Mouse (Mus musculus) right cerebral cortex, postnatal 10 days (tissue): ENCODE data around the gene Nectin1.
A peak's percentile ranks its signal among the peaks of the same experiment; 100 is the strongest.

Source experiments
- DNase-seq, 2 experiments: peaks; one replicate each; pipeline ENCODE4 v3.0.0; 2021; ENCODE audit warnings: low spot score in 2 of 2

Gene Nectin1

DNA sequence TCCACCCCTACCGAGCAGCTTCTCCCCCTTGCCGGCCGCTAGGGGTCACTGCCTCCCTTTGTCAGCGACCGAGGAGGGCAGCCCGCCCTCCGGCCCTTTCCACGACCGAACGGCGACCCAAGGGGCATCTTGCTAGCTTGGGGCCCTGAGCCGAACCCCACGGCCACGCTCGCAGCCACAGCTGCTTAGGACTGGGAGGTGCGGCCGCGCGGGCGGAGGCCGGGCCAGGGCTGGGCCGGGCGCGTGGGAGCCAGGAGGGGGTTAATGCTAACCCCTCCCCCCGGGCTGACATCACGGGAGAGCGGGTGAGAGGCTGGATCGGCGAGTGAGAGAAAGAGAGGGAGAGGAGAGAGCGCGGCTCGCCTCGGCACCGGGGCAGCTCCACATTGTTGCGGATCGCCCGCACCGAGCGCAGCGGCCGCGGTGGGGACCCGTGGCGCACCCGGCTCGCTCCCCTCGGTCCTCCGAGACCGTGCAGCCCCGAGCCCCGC, at the start of gene Nectin1:
TSS of gene Nectin1 (plus strand) at position 338 of the 491 bp plus-strand sequence.
- DNase-seq, result peak; percentile 91 to 92

DNA sequence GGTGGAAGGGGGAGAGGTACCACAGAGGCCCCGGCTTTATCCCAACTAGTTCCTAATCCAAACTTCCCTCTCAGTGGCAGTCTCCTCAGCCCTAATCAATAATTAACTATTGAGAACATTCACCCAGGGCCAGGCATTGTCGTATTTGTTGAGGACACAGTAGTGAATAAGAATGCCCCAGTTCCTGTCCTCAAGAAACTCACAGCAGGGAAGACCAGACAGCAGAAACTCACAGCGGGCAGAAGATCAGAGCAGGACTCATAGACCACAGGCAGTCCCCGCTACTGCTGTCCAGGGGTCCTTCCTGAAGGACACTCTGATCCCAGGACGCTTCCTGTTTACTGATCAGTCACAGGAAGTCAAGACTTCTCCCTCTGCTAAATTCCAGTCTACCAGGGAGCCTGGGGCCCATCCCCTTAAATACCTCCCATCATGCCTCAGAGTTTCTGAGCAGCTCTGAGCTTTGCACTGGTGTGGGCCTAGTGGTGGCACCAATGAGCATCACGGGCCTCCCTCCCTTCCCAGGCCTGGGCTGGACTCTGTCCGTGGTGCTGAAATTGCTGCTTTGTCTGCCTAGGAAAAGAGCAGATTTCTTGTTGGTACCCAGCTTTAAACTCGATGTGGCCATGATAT, 45.6 kb upstream of the Nectin1 start:
- DNase-seq, result peak in 1 of 2 experiments; percentile 50

DNA sequence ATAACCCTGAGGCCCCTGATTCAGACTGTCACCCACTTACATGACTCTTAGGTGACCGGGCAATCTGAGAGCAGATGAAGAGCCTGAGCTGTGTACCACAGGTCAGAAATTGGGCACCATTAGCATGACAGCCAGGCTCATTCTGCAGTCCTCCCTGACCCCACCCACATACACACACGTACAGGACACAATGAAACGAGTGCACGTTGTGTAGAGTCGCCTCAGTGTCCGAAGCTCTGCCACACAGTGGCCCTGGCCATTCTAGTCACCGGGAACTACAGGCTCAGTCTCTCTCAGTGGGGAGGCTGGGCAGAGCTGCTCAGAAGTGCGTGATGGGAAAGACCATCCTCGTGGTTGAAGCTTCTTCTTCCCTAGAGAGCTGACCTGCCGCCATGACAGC, 44.9 kb upstream of the Nectin1 start:
- DNase-seq, result no peak

DNA sequence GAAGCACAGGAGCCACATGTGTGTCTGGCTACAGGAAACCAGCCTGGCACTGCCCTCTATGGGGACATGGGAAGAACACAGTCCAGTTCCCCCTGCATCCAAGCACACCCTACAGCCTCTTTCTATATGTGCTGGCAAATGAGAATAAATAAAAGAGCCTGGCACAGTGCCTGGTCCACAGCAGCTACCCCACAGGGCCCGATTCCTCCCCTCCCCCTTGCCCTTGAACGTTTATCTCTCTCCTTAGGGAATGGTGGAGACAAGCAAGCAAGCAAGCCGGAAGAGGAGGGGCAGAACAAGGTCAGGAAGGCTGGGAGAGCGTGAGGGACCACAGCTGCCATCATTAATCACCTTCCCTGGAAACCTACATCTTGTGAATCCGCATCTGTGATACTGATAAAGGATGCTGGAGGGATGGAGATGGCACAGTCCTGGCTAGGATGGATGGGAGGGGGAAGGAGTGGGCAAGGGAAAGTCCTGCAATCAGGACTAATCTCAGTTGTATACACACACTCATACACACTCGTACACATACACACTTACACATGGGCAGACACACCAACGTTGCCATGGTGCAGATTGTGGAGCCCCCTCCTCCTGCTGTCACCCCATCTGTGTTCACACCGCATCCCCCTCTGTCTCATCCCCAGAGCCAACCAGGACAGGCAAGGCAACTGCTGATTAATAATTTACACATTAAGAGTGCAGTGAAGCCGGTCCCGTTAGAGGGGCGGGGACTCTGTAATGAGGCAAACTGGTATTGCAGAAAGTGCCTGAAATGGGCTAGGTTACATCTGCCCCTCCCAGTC, 44.2 kb upstream of the Nectin1 start:
- DNase-seq, result peak; percentile 52 to 53

DNA sequence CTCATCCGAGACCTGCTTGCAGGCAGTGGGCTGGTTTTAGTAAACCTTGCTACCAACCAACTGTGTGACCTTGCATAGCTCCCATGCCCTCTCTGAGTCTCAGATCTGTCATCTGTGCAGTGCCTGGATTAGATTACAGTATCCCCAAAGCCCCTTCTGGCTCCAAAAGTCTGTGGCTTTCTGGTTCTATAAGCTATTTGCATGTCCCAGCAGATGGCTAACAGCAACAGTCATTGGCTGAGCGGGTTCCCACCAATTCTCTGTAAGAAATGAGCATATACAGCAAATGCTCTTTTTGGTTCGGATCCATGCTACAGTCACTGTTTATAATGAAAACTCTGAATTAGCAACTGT, 43.6 kb upstream of the Nectin1 start:
- peak in 1 of 2 experiments; percentile 68 for DNase-seq

DNA sequence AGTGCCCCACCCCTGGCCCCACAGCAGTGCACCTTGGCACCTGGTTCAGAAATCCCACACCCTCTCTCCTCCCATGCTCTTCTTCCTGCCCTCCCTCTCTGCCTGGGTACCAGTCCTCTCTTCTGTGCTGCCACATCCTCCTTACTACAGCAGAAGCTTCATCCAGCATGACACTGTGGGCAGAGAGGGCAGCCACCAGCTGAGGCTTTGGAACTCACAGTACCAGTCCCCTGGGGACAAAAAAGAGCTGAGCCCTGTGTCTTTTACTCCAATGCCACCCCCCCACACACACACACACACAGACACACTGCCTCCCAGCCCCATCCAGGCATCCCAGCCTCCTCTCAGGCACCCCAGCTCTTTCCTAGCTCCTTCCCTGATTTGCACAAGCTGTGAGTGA, 42.0 kb upstream of the Nectin1 start:
- DNase-seq, result no peak

DNA sequence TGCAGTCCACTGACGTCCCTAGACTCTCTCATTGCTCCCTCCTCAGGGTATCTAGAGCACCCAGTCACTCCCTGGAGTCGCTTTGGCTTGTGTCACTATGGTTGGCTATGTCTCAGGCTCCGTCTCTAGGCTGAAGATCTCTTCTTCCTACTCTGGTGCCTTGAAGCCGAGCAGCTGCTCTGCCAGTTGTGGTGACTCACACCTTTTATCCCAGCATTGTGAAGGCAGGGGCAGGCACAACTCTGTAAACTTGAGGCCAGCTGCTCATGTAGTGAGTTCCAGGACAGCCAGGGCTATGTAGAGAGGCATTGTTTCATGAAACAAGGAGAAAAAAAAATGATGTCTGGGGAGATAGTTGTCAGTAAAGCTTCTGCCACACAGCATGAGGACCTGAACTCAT, 36.2 kb upstream of the Nectin1 start:
- DNase-seq, result no peak

DNA sequence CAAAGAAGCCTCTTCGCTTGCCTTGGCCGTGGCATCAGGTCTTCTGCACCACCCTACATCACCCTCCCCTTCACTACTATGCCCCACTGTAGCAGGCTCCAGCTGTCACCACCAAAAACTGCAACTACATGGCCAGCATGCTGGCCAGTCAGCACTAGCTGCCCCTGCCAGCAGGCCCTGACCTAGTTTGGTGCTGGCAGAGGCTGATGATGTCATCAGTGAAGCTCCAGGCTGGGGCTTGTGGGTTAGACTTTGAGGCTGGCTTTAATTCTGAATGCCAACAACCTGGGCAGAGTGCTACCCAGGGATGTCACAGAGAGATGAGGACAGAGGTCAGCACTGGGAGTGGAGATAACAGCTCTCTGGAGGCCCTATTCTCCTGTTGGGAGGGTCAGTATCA, 35.1 kb upstream of the Nectin1 start:
- DNase-seq, result no peak

DNA sequence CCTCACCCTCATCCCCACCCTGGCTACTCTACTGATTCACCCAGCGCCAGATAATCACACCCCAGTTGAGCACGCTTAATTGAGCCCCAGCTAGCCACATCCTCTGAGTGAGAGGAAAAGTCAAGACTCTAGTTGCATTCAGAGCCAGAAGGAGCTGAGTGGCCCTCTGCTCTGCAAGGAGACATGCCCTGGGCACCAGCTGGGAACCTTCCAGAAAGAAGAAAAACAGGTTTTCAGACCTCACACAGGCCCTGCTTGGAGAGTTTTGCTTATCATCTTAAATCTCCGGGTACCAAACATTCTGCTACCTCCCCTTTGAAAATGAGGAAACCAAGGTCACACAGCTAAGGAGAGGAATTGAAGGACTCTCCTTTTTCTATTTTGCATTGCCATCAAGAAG, 30.4 kb upstream of the Nectin1 start:
- no peak for DNase-seq

DNA sequence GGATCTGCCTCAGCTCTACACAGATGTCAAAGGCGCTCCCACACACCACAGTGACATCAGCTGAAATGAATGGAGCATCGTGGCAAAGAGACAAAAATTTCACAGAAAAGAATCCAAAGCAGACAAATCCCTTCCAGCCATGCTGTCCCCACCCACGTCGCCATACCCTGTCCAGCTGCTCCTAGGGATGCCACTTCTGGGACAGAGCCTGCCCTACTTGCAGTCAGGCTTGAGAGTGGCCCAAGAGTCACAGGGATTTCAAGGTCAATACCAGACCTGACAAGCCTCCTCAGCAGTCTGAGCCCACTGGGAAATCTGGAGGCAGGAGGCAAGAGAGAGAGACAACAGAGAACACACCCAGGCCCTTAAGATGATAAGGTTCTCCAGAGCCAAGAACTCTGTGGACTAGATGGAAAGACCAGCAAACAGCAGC, 24.4 kb upstream of the Nectin1 start:
- no peak for DNase-seq

DNA sequence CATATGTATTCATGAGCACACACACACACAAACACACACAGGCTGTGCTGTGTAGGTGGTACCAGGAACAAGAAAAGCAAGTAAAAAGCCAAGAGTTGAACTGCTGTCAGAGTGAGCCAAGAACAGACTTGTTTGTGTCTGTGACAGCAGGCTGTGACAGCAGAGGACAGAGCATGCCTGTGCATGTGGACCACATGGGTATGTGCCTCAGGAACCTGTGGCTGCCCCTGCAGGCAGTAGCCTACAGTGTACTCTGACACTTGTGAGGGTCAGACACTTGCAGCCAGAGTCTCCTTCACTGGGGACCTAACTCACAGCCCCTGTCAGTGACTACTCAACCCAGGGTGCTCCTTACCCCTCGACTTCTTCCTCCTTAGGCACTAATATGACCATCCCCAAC, 23.7 kb upstream of the Nectin1 start:
- no peak for DNase-seq

DNA sequence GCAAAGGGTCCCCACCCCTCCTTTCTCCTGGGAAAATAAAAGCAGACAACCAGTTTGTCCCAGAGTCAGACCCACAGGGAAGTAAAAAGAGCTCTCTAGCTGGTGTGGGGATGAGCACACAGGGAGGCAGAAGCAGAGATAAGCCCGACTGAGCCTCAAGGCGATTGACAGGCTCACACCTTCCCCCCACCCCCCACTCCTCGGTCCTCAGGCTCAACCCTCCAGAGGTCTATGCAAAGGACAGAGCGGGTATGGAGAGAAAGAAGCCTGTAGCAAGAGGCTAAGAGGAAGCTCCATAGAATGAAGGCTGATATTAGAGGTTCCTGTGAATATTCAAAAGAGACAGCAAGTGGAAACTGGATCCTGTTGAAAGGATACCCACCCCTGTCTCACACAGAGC, 19.7 kb upstream of the Nectin1 start:
- DNase-seq, result no peak

DNA sequence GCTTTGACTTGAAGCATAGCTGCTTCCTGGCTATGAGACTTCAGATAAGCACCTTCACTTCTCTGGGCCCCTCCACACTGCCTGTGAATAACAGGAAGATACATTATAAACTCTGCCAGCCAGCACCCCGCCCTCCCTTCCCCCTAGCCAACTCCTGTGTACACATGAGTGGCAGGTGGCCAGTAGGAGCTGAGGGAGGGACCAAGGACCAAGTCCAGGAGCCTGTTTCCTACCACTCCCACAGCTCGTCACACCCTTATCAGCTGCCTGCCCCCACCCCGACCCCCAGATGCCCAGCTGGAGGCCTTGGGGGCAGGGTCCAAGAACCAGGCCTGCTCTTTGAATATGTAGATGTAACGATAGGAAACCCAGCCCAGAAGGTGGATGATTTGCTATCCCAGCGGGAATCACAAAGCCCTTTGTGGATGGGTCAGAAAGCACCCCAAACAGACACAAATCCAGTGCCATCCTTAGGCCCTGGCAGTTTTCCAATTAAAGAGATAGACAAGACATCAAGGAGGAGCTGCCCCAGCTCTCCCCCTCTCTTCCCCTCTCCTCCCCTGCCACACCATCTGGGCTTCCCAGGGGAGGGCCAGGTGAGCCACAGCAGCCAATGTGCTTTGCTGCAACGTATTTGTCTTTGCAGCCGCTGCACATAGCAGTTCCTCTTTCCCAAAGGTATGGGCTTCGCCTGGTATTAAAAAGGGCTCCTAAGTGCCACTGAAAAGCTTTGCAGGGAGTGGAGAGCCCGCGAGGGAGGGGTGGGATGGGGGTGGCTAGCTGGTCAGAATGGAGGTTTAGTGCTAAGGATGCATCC, 14.1 kb upstream of the Nectin1 start:
- no peak for DNase-seq

DNA sequence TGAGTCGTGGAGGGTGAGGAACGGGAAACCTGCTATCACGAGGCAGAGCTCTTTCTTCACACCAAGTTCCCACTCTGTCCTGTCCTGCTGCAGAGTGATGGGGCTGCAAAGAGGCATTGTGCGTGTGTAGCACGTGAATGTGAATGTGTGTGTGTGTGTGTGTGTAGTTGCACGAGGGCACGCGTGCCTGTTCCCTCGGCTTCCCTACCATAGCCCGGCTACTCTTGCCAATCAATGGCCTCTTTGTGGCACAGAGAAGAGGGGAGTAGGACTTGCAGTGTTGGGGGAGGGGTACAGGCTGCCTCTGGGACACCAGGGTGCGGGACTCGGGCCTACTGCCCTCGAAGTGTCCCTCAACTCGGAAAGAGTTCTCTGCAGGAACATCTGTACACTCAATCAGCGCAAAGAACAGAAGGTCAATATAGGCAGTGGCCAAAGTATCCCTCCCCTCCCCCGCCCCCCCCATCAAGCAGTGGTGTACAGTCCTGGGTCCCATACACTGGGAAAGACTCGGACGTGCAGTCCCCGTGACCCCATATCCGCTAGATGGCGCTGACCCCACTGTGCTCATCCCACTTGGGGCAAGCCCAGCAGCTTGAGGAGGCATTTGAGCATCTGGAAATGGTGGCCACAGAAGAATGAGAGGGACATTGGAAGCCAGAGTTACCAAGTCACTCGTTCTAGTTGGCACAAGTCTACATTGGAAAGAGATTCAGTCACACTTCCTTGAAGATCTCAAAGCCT, 13.3 kb upstream of the Nectin1 start:
- DNase-seq, result peak; percentile 51 to 69

DNA sequence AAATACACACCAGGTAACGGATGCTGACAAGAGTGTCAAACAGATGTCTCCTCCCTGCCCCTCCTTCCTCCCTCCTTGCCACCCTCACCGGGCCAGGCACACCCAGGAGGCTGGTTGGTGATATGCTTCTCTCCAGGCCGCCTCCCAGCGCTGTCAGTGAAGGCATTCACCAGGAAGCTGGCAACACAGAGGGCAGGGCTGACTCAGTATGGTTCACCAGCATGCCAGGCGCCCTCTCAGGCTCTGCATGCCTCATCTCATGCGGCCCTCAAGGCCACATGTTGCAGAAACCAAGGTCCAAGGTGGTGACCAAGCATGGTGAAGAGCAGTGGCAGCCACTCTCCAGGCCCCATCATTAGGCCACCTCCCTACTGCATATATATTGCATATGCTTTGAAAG, 11.9 kb upstream of the Nectin1 start:
- no peak for DNase-seq

DNA sequence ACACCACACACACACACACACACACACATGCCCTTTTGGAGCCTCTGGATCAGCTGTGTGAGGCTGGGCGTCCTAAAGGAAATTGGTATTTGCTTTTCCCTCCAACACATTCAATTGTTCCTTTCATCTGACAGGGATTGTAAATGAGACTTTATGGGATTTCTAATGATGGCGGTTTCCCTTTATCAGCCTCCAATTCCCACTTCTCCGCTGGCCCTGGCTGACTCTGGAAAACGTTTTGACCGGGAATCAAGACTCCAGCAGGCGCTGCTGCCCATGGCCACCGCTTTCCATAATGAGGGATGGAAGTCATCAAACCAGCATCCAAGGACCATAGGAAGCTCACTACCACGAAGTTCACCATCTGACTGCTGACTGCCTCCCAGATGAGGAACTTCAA, 11.1 kb upstream of the Nectin1 start:
- no peak for DNase-seq

DNA sequence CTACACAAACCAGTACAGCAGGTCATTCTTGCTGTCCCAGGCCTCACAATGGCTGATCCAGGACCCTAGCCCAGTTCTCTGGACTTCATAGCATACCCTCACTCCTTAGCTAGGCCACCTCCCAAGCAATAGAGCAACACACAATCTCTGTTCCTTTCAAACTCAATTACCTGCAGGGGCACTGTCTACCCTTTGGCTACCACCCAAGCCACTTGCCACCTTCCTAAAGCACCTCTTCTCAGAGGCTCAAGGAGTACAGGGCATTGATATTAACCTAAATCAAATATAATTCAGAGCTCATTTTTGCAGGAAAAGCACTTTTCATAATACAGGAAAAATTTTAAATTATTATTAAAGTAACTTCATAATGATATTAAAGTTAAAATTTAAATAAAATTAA, 8.8 kb upstream of the Nectin1 start:
- no peak for DNase-seq

DNA sequence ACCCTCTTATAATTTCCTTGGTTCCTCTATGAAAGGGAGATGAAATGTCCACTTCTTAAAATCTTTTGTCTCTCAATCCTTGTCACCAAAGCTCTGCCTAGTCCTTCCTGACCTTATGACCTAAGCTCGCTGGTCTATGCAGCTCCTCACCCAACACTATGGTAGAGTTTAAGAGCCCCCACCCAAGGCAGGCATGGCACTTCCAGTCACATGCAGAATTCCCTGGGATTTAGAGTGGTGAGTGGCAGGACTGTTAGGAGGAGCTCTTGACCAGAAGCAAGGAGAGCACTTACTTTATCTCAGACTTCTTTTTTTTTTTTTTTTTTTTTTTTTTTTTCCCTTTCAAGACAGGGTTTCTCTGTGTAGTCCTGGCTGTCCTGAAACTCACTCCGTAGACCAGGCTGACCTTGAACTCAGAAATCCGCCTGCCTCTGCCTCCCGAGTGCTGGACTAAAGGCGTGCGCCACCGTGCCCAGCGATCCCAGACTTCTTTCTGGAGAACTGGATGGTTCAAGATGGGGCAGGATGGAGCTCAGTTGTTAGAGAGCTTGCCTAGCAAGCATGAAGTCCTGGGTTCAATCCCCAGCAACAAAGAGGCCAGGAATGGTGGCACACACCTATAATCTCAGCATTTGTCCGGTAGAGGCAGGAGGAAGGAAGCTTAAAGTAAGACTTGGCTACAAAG, 7.6 kb upstream of the Nectin1 start:
- DNase-seq, result no peak

DNA sequence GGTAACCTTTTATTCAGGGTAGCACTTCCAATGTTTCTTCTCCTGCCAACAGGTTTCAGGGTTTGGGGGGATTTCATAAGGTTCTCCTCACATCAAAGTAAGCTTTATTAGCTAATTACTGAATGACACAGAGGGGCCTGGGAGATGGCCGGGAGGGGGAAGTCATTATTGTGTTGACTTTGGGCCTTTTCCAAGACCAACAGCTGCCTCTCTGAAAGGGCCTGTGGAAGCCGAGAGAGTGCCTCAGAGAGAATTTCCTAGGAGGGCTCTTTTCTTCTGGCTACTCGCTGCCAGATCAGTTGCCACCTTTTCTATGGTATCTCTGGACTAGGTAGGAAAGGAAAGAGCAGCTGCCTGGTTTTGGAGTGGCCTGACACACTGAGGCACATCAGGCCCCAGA, 6.5 kb upstream of the Nectin1 start:
- no peak for DNase-seq

DNA sequence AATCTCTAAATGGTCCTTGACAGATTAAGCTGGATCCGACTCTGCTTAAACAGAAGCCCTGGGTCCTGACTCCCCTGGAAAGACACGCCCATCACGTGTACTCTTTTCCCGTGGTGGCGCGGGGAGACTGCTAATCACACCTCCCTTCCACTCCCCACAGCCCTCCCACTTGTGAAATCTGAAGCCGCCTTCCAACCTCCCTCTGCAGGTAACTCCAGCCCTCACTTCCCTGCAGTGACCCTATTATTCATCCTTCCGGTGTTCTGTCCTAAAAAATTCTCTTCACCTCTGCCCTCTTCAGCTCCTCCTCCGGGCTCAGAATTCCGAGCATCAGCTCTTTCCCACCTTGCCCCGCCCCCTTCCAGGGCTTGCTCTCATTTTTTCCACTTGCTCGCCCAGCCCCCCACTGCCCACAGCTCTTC, 5.9 kb upstream of the Nectin1 start:
- DNase-seq, result no peak

DNA sequence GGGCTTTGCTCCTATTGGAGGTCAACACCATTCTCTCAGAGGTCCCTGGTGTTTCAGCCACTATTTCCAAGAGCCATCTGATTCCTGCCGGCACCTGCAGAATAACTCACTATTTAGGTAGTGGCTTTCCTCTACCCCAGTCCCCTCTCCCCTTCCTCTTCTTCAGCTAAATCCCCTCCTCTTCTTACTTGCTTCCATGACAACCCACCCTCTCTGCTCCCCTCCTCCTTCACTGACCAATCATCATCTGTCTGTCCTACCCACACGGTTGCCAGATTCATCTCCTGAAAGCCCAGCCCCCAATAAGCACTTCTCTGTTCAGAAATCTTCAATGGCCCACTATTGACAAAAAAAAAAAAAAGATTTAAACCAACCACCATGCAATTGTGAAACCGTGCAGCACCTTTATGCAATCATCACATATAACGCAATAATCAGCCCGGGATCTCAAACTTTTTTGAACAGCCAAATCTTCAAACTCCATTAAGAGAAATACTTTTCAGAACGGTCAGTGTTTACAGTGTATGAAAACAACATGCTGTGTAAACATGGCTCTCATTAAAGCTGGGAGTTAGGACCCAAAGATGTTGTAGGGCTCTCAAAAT, 5.2 kb upstream of the Nectin1 start:
- DNase-seq, result no peak
